Mouse (Mus musculus): Measurements from ENCODE around the gene L3mbtl3. TPM values are rescaled to one million over a fixed set of nuclear protein-coding genes. Genes with fewer than 3 reads are reported as not detected.

The L3mbtl3 gene
- polyA plus RNA-seq, 1 experiment: 3.5 TPM

DNA sequence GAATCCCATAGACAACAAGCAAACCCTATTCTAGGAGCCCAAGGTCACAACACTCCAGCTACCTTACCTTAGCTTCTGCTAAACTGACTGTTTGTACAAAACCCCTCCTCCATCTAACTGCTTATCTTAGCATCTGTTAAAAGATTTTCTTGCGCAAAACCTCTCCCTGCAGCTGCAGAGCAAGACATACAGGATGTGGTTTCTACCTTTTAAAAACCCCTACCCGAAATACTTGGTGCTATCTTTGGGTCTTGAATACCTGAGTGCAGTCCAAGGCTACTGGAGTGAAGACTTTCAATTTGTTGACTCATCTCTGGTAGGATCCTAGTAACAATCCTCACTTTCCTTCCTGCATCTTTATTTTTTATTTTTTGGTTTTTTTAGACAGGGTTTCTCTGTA, 50.5 kb downstream of the L3mbtl3 start:
- Histone ChIP-seq H3K27me3 (ENCODE audit: control insufficient read depth, insufficient read depth, low read length) (no peaks in the 10 kb centered on the region), H3K36me3 (ENCODE audit: control insufficient read depth, insufficient read depth, low read length) (peaks cover 9% of the 10 kb centered on the region), H3K4me1 (ENCODE audit: control insufficient read depth, insufficient read depth, insufficient read length, low read length) (peaks cover 2% of the 10 kb centered on the region; the same call in 1 of the 2 replicates), H3K27ac (ENCODE audit: insufficient read depth, low read depth, low read length) (peak overlapping the region; percentile 78; the same call in 1 of the 2 replicates), H3K4me3 (ENCODE audit: low read depth, low read length) (no peak overlapping the region)
- WGBS: 74% methylated on average over 2 of the region's 2 CpGs
- TF ChIP-seq POLR2A (IDR thresholded peaks at IDR 0.05; ENCODE audit: low read depth, low read length) (no peak), CTCF (IDR thresholded peaks at IDR 0.05; ENCODE audit: extremely low read depth, insufficient read length, insufficient replicate concordance, low read depth, low read length) (no peak)

DNA sequence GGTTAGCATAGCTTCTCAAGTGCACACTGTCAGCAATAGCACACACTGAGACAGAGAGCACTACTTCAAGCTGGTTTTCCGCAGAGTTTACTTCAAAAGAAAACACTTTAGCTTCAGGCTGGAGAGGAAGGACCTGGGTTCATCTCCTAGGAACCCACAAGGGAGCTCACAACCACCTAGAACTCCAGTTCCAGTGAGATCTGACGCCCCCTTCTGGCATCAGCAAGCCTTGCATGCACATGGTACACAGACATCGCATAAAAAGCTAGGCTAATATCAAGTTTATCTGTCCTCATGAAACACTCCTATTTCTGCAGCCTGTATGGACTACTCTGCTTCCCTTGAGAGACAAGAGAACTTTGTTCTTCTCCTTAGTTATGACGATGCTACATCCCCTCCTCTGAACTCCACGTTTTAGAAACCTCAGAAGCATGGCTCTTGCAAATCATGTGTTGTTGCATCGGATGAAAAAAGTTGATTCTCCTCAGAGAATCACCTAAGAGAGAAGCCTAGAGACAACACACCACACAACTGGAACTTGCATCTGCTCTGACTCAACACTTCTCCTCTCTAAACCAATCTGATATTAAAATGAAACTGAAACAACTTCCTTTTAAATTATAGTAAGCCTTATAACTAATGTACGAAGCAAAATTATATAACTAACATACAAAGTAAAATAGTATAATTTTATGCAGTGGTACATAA, 53.3 kb downstream of the L3mbtl3 start:
- TF ChIP-seq POLR2A (IDR thresholded peaks at IDR 0.05; ENCODE audit: low read depth, low read length): no peak
- TF ChIP-seq CTCF (IDR thresholded peaks at IDR 0.05; ENCODE audit: extremely low read depth, insufficient read length, insufficient replicate concordance, low read depth, low read length): no peak
- 0 out of 2 replicates have a peak overlapping the region, but pooled peaks have one; percentile 9 for H3K27ac ChIP-seq (ENCODE audit: insufficient read depth, low read depth, low read length)
- H3K36me3 ChIP-seq (ENCODE audit: control insufficient read depth, insufficient read depth, low read length): 0 out of 2 replicates have a peak, but pooled peaks cover 6% of the 10 kb centered on the region
- H3K27me3 ChIP-seq (ENCODE audit: control insufficient read depth, insufficient read depth, low read length): no peaks in the 10 kb centered on the region
- 73% methylated on average over 7 of the region's 7 CpGs for WGBS
- no peak overlapping the region for H3K4me3 ChIP-seq (ENCODE audit: low read depth, low read length)
- peaks cover 3% of the 10 kb centered on the region; the same call in 1 of the 2 replicates for H3K4me1 ChIP-seq (ENCODE audit: control insufficient read depth, insufficient read depth, insufficient read length, low read length)

DNA sequence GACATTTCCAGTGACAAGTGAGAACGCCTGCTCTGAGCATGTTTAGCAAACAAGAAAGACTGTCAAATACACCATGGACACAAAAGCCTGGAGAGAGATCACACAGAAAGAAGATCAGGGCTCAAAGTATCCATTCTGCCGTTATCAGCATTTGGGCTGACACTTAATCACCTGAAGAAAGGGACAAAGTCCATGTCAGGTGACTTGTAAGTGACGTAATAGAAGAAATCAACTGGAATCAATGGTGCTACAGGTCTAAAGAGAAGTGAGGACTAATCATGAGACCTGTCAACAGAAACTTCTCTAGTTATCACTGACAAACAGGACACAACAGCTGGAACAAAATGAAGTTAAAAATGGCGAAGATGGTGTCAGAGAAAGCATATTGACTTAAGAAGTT, 55.1 kb downstream of the L3mbtl3 start:
- 48% methylated on average over 4 of the region's 4 CpGs for WGBS
- TF ChIP-seq CTCF (IDR thresholded peaks at IDR 0.05; ENCODE audit: extremely low read depth, insufficient read length, insufficient replicate concordance, low read depth, low read length) (no peak), POLR2A (IDR thresholded peaks at IDR 0.05; ENCODE audit: low read depth, low read length) (no peak)
- no peak overlapping the region for H3K4me3 ChIP-seq (ENCODE audit: low read depth, low read length)
- H3K27ac ChIP-seq (ENCODE audit: insufficient read depth, low read depth, low read length): no peak overlapping the region
- peaks cover 3% of the 10 kb centered on the region; the same call in 1 of the 2 replicates for H3K4me1 ChIP-seq (ENCODE audit: control insufficient read depth, insufficient read depth, insufficient read length, low read length)
- 0 out of 2 replicates have a peak, but pooled peaks cover 6% of the 10 kb centered on the region for H3K36me3 ChIP-seq (ENCODE audit: control insufficient read depth, insufficient read depth, low read length)
- no peaks in the 10 kb centered on the region for H3K27me3 ChIP-seq (ENCODE audit: control insufficient read depth, insufficient read depth, low read length)

DNA sequence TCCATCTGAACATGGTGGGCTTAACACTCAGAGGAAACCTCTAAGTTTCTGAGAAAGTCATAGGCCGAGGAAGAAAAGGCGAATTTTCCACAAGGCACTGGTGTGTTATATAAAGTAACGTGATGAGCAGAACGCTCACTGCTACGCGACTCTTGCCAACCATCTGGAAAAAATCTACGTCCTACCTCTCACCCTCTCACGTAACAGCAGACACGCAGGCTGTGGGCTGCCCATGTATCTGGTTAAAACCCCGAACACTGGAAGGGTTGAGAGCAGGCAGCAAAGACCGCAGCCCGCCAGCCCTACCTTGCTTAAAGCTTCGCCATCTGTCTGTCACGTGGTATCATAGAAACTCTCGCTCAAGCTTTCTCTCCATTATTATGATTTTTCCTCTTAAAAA, 61.4 kb downstream of the L3mbtl3 start:
- WGBS: 96% methylated on average over 15 of the region's 15 CpGs
- Histone ChIP-seq H3K27ac (ENCODE audit: insufficient read depth, low read depth, low read length) (no peak overlapping the region), H3K27me3 (ENCODE audit: control insufficient read depth, insufficient read depth, low read length) (no peaks in the 10 kb centered on the region), H3K4me3 (ENCODE audit: low read depth, low read length) (no peak overlapping the region), H3K4me1 (ENCODE audit: control insufficient read depth, insufficient read depth, insufficient read length, low read length) (no peaks in the 10 kb centered on the region), H3K36me3 (ENCODE audit: control insufficient read depth, insufficient read depth, low read length) (peaks cover 35% of the 10 kb centered on the region)
- no peak for TF ChIP-seq CTCF (IDR thresholded peaks at IDR 0.05; ENCODE audit: extremely low read depth, insufficient read length, insufficient replicate concordance, low read depth, low read length)
- TF ChIP-seq POLR2A (IDR thresholded peaks at IDR 0.05; ENCODE audit: low read depth, low read length): no peak

- Histone ChIP-seq H3K27ac (ENCODE audit: insufficient read depth, low read depth, low read length) (no peak overlapping the region), H3K36me3 (ENCODE audit: control insufficient read depth, insufficient read depth, low read length) (peaks cover 13% of the 10 kb centered on the region), H3K27me3 (ENCODE audit: control insufficient read depth, insufficient read depth, low read length) (no peaks in the 10 kb centered on the region), H3K4me1 (ENCODE audit: control insufficient read depth, insufficient read depth, insufficient read length, low read length) (no peaks in the 10 kb centered on the region), H3K4me3 (ENCODE audit: low read depth, low read length) (no peak overlapping the region)
- WGBS: 96% methylated on average over 6 of the region's 6 CpGs
- TF ChIP-seq POLR2A (IDR thresholded peaks at IDR 0.05; ENCODE audit: low read depth, low read length) (no peak), CTCF (IDR thresholded peaks at IDR 0.05; ENCODE audit: extremely low read depth, insufficient read length, insufficient replicate concordance, low read depth, low read length) (no peak)
These were observed 72.3 kb downstream of the L3mbtl3 start for GRCm38 (mm10) chr10:26303485-26303884.

GRCm38 (mm10) chr10:26302336-26302735, 73.4 kb downstream of the L3mbtl3 start:
- WGBS: 89% methylated on average over 4 of the region's 4 CpGs
- H3K27me3 ChIP-seq (ENCODE audit: control insufficient read depth, insufficient read depth, low read length): no peaks in the 10 kb centered on the region
- H3K27ac ChIP-seq (ENCODE audit: insufficient read depth, low read depth, low read length): no peak overlapping the region
- peaks cover 13% of the 10 kb centered on the region for H3K36me3 ChIP-seq (ENCODE audit: control insufficient read depth, insufficient read depth, low read length)
- no peak overlapping the region for H3K4me3 ChIP-seq (ENCODE audit: low read depth, low read length)
- no peaks in the 10 kb centered on the region for H3K4me1 ChIP-seq (ENCODE audit: control insufficient read depth, insufficient read depth, insufficient read length, low read length)
- no peak for TF ChIP-seq CTCF (IDR thresholded peaks at IDR 0.05; ENCODE audit: extremely low read depth, insufficient read length, insufficient replicate concordance, low read depth, low read length)

- Histone ChIP-seq H3K27ac (ENCODE audit: insufficient read depth, low read depth, low read length) (no peak overlapping the region), H3K4me1 (ENCODE audit: control insufficient read depth, insufficient read depth, insufficient read length, low read length) (no peaks in the 10 kb centered on the region), H3K4me3 (ENCODE audit: low read depth, low read length) (no peak overlapping the region), H3K27me3 (ENCODE audit: control insufficient read depth, insufficient read depth, low read length) (no peaks in the 10 kb centered on the region), H3K36me3 (ENCODE audit: control insufficient read depth, insufficient read depth, low read length) (peaks cover 13% of the 10 kb centered on the region)
- 88% methylated on average over 7 of the region's 7 CpGs for WGBS
- no peak for TF ChIP-seq CTCF (IDR thresholded peaks at IDR 0.05; ENCODE audit: extremely low read depth, insufficient read length, insufficient replicate concordance, low read depth, low read length)
- no peak for TF ChIP-seq POLR2A (IDR thresholded peaks at IDR 0.05; ENCODE audit: low read depth, low read length)
These were observed 78.1 kb downstream of the L3mbtl3 start for GRCm38 (mm10) chr10:26297626-26298025.
